Mouse (Mus musculus): Measurements from ENCODE around the gene Ppp1cc. TPM values are rescaled to one million over a fixed set of nuclear protein-coding genes. Genes with fewer than 3 reads are reported as not detected.
"Not testable (repeated sequence)": the region's sequence is repeated elsewhere in the genome, so short reads cannot be mapped to it uniquely, and the experiment has no call there.

The Ppp1cc gene
- polyA plus RNA-seq, 1 experiment: 458 TPM

- H3K4me3 ChIP-seq (ENCODE audit: low read depth, low read length): no peak overlapping the region
- TF ChIP-seq CTCF (IDR thresholded peaks at IDR 0.05; ENCODE audit: low read depth, low read length) (no peak), POLR2A (IDR thresholded peaks at IDR 0.05; ENCODE audit: insufficient read depth, low read length) (no peak), EP300 (IDR thresholded peaks at IDR 0.05; ENCODE audit: insufficient read depth, low read depth, low read length) (no peak)
- peaks cover 8% of the 10 kb centered on the region; the same call in 1 of the 2 replicates for H3K9me3 ChIP-seq (replicated peaks; ENCODE audit: control insufficient read depth, insufficient read depth, low read length, poor library complexity, severe bottlenecking)
- no peaks in the 10 kb centered on the region for H3K27me3 ChIP-seq (ENCODE audit: control insufficient read depth, insufficient read depth, low read length, poor library complexity, severe bottlenecking)
- peaks cover under 1% of the 10 kb centered on the region for H3K4me1 ChIP-seq (ENCODE audit: control insufficient read depth, insufficient read depth, low read length)
- H3K27ac ChIP-seq (ENCODE audit: insufficient read depth, low read length): no peak overlapping the region
- no peaks in the 10 kb centered on the region for H3K36me3 ChIP-seq (ENCODE audit: control insufficient read depth, insufficient read depth, low read length, poor library complexity, severe bottlenecking)
- H3K9ac ChIP-seq (ENCODE audit: low read depth, poor library complexity, severe bottlenecking): no peak overlapping the region
These were observed 26.3 kb downstream of the Ppp1cc start for GRCm38 (mm10) chr5:122184283-122184806.

GRCm38 (mm10) chr5:122184858-122185257, 26.8 kb downstream of the Ppp1cc start:
- H3K27me3 ChIP-seq (ENCODE audit: control insufficient read depth, insufficient read depth, low read length, poor library complexity, severe bottlenecking); H3K27ac ChIP-seq (ENCODE audit: insufficient read depth, low read length); H3K9me3 ChIP-seq (replicated peaks; ENCODE audit: control insufficient read depth, insufficient read depth, low read length, poor library complexity, severe bottlenecking); H3K36me3 ChIP-seq (ENCODE audit: control insufficient read depth, insufficient read depth, low read length, poor library complexity, severe bottlenecking); H3K4me1 ChIP-seq (ENCODE audit: control insufficient read depth, insufficient read depth, low read length); H3K9ac ChIP-seq (ENCODE audit: low read depth, poor library complexity, severe bottlenecking); H3K4me3 ChIP-seq (ENCODE audit: low read depth, low read length): not testable (repeated sequence)

- Histone ChIP-seq H3K27me3 (ENCODE audit: control insufficient read depth, insufficient read depth, low read length, poor library complexity, severe bottlenecking) (no peaks in the 10 kb centered on the region), H3K9me3 (replicated peaks; ENCODE audit: control insufficient read depth, insufficient read depth, low read length, poor library complexity, severe bottlenecking) (peaks cover 9% of the 10 kb centered on the region; the same call in 1 of the 2 replicates), H3K27ac (ENCODE audit: insufficient read depth, low read length) (no peak overlapping the region), H3K9ac (ENCODE audit: low read depth, poor library complexity, severe bottlenecking) (no peak overlapping the region), H3K4me1 (ENCODE audit: control insufficient read depth, insufficient read depth, low read length) (peaks cover 7% of the 10 kb centered on the region), H3K36me3 (ENCODE audit: control insufficient read depth, insufficient read depth, low read length, poor library complexity, severe bottlenecking) (no peaks in the 10 kb centered on the region), H3K4me3 (ENCODE audit: low read depth, low read length) (no peak overlapping the region)
- no peak for TF ChIP-seq CTCF (IDR thresholded peaks at IDR 0.05; ENCODE audit: low read depth, low read length)
- TF ChIP-seq EP300 (IDR thresholded peaks at IDR 0.05; ENCODE audit: insufficient read depth, low read depth, low read length): no peak
- TF ChIP-seq POLR2A (IDR thresholded peaks at IDR 0.05; ENCODE audit: insufficient read depth, low read length): no peak
These were observed 31.0 kb downstream of the Ppp1cc start for GRCm38 (mm10) chr5:122189115-122189514.

- TF ChIP-seq CTCF (IDR thresholded peaks at IDR 0.05; ENCODE audit: low read depth, low read length) (no peak), EP300 (IDR thresholded peaks at IDR 0.05; ENCODE audit: insufficient read depth, low read depth, low read length) (peak; percentile 87), POLR2A (IDR thresholded peaks at IDR 0.05; ENCODE audit: insufficient read depth, low read length) (no peak)
- Histone ChIP-seq H3K9me3 (replicated peaks; ENCODE audit: control insufficient read depth, insufficient read depth, low read length, poor library complexity, severe bottlenecking) (0 out of 2 replicates have a peak, but pooled peaks cover 3% of the 10 kb centered on the region), H3K27me3 (ENCODE audit: control insufficient read depth, insufficient read depth, low read length, poor library complexity, severe bottlenecking) (no peaks in the 10 kb centered on the region), H3K27ac (ENCODE audit: insufficient read depth, low read length) (peak overlapping the region; percentile 84), H3K36me3 (ENCODE audit: control insufficient read depth, insufficient read depth, low read length, poor library complexity, severe bottlenecking) (no peaks in the 10 kb centered on the region), H3K9ac (ENCODE audit: low read depth, poor library complexity, severe bottlenecking) (no peak overlapping the region), H3K4me3 (ENCODE audit: low read depth, low read length) (no peak overlapping the region), H3K4me1 (ENCODE audit: control insufficient read depth, insufficient read depth, low read length) (peaks cover 7% of the 10 kb centered on the region)
These were observed 32.4 kb downstream of the Ppp1cc start for GRCm38 (mm10) chr5:122190465-122190864.

GRCm38 (mm10) chr5:122191269-122192063, 33.4 kb downstream of the Ppp1cc start:
- H3K4me3 ChIP-seq (ENCODE audit: low read depth, low read length): no peak overlapping the region
- peak overlapping the region; percentile 84 for H3K27ac ChIP-seq (ENCODE audit: insufficient read depth, low read length)
- H3K36me3 ChIP-seq (ENCODE audit: control insufficient read depth, insufficient read depth, low read length, poor library complexity, severe bottlenecking): no peaks in the 10 kb centered on the region
- no peak overlapping the region for H3K9ac ChIP-seq (ENCODE audit: low read depth, poor library complexity, severe bottlenecking)
- 0 out of 2 replicates have a peak, but pooled peaks cover 3% of the 10 kb centered on the region for H3K9me3 ChIP-seq (replicated peaks; ENCODE audit: control insufficient read depth, insufficient read depth, low read length, poor library complexity, severe bottlenecking)
- peaks cover 7% of the 10 kb centered on the region for H3K4me1 ChIP-seq (ENCODE audit: control insufficient read depth, insufficient read depth, low read length)
- TF ChIP-seq POLR2A (IDR thresholded peaks at IDR 0.05; ENCODE audit: insufficient read depth, low read length) (no peak), EP300 (IDR thresholded peaks at IDR 0.05; ENCODE audit: insufficient read depth, low read depth, low read length) (peak; percentile 99), CTCF (IDR thresholded peaks at IDR 0.05; ENCODE audit: low read depth, low read length) (no peak)
- H3K27me3 ChIP-seq (ENCODE audit: control insufficient read depth, insufficient read depth, low read length, poor library complexity, severe bottlenecking): no peaks in the 10 kb centered on the region

GRCm38 (mm10) chr5:122192347-122192746, 34.3 kb downstream of the Ppp1cc start:
- H3K4me1 ChIP-seq (ENCODE audit: control insufficient read depth, insufficient read depth, low read length): peaks cover 7% of the 10 kb centered on the region
- H3K36me3 ChIP-seq (ENCODE audit: control insufficient read depth, insufficient read depth, low read length, poor library complexity, severe bottlenecking): no peaks in the 10 kb centered on the region
- TF ChIP-seq CTCF (IDR thresholded peaks at IDR 0.05; ENCODE audit: low read depth, low read length): peak; percentile 8
- no peak for TF ChIP-seq POLR2A (IDR thresholded peaks at IDR 0.05; ENCODE audit: insufficient read depth, low read length)
- no peak for TF ChIP-seq EP300 (IDR thresholded peaks at IDR 0.05; ENCODE audit: insufficient read depth, low read depth, low read length)

More at GRCm38 (mm10) chr5:122192347-122192746, 34.3 kb downstream of the Ppp1cc start:
- Histone ChIP-seq H3K9me3 (replicated peaks; ENCODE audit: control insufficient read depth, insufficient read depth, low read length, poor library complexity, severe bottlenecking) (0 out of 2 replicates have a peak, but pooled peaks cover 3% of the 10 kb centered on the region), H3K9ac (ENCODE audit: low read depth, poor library complexity, severe bottlenecking) (no peak overlapping the region), H3K27ac (ENCODE audit: insufficient read depth, low read length) (peak overlapping the region; percentile 84; the same call in 1 of the 2 replicates), H3K27me3 (ENCODE audit: control insufficient read depth, insufficient read depth, low read length, poor library complexity, severe bottlenecking) (no peaks in the 10 kb centered on the region), H3K4me3 (ENCODE audit: low read depth, low read length) (no peak overlapping the region)
